Mouse (Mus musculus) embryonic stem cell, embryonic (primary cell): ENCODE results near the gene Spi1.

Source experiments
- CTCF ChIA-PET, 4 experiments: fragments of 300-600 bp in 2 of 4; fragments of 350-600 bp in 2 of 4; sonication (Branson Sonifier 250); formaldehyde crosslinking; loops; one replicate each; lab custom pipeline; 2022; ENCODE audit warnings: inconsistent platforms in 2 of 4; lab: Charles Lee
- POLR2A ChIA-PET, 4 experiments: fragments of 300-600 bp in 2 of 4; fragments of 350-600 bp in 2 of 4; sonication (Branson Sonifier 250); formaldehyde crosslinking; loops; one replicate each; lab custom pipeline; 2022; ENCODE audit warnings: antibody characterized with exemption in 4 of 4, inconsistent platforms in 1 of 4; lab: Charles Lee

Gene Spi1

GRCm38 (mm10) chr2:91142920-91143319 is 60.7 kb downstream of the Spi1 start:
- ChIA-PET POLR2A (interaction anchor here (0.6 to 9.0 kb wide), 12 partner anchors 12 to 274 kb away, joined by 3 to 68 read pairs (median 3); partner anchors contain the start of gene Ddb2 (in 1 of the 4)), CTCF (interaction anchor here in 3 of 4 experiments (0.6 to 1.9 kb wide), 15 partner anchors 12 to 985 kb away, joined by 3 to 12 read pairs (median 4); partner anchors contain the start of genes Ddb2 (in 1 of the 3) and Madd (in 1 of the 3))

GRCm38 (mm10) chr2:91143401-91143800 is 61.2 kb downstream of the Spi1 start:
- POLR2A ChIA-PET = interaction anchor here in 3 of 4 experiments (0.9 to 9.0 kb wide), 11 partner anchors 12 to 273 kb away, joined by 3 to 68 read pairs (median 3); partner anchors contain the start of gene Ddb2 (in 1 of the 3)
- CTCF ChIA-PET = interaction anchor here (0.6 to 1.9 kb wide), 15 partner anchors 12 to 985 kb away, joined by 3 to 12 read pairs (median 4); partner anchors contain the start of genes Ddb2 (in 1 of the 4) and Madd (in 1 of the 4)

GRCm38 (mm10) chr2:91148101-91148500 is 65.9 kb downstream of the Spi1 start:
- POLR2A ChIA-PET = interaction anchor here in 2 of 4 experiments (0.6 to 1.2 kb wide), 5 partner anchors 8 to 307 kb away, joined by 3 to 4 read pairs (median 4); no protein-coding TSS in a partner anchor
- CTCF ChIA-PET = interaction anchor here in 2 of 4 experiments (0.7 to 2.1 kb wide), 3 partner anchors 33 to 320 kb away, joined by 3 to 9 read pairs (median 3); no protein-coding TSS in a partner anchor

GRCm38 (mm10) chr2:91151331-91151730 is 69.1 kb downstream of the Spi1 start:
- CTCF ChIA-PET = interaction anchor here in 1 of 4 experiments (1.2 kb wide), 1 partner anchor 36 kb away, joined by 5 read pairs; no protein-coding TSS in a partner anchor
- POLR2A ChIA-PET = interaction anchor here in 2 of 4 experiments (1.2 to 1.7 kb wide), 3 partner anchors 11 to 38 kb away, joined by 3 to 5 read pairs (median 4); no protein-coding TSS in a partner anchor

GRCm38 (mm10) chr2:91152885-91153377 is 70.7 kb downstream of the Spi1 start:
- CTCF ChIA-PET = interaction anchor here in 2 of 4 experiments (0.6 to 1.2 kb wide), 2 partner anchors 38 to 306 kb away, joined by 3 to 5 read pairs; no protein-coding TSS in a partner anchor
- POLR2A ChIA-PET = interaction anchor here in 2 of 4 experiments (1.0 to 2.0 kb wide), 5 partner anchors 11 to 59 kb away, joined by 3 to 6 read pairs (median 4); no protein-coding TSS in a partner anchor

GRCm38 (mm10) chr2:91154091-91154490 is 71.9 kb downstream of the Spi1 start:
- ChIA-PET CTCF (interaction anchor here in 3 of 4 experiments (0.7 to 1.2 kb wide), 4 partner anchors 29 to 39 kb away, joined by 3 to 6 read pairs (median 4); partner anchors contain the start of gene Madd (in 1 of the 3)), POLR2A (interaction anchor here in 2 of 4 experiments (0.6 to 2.0 kb wide), 5 partner anchors 12 to 115 kb away, joined by 3 to 6 read pairs (median 4); no protein-coding TSS in a partner anchor)

- ChIA-PET CTCF (interaction anchor here in 1 of 4 experiments (0.6 to 1.6 kb wide), 2 partner anchors 42 to 622 kb away, joined by 4 to 22 read pairs; no protein-coding TSS in a partner anchor), POLR2A (interaction anchor here (0.6 to 1.3 kb wide), 7 partner anchors 14 to 775 kb away, joined by 3 to 7 read pairs (median 4); partner anchors contain the start of gene Mdk (in 1 of the 4))
Measured at GRCm38 (mm10) chr2:91157002-91157752, 75.0 kb downstream of the Spi1 start.

- ChIA-PET POLR2A (no interaction called here), CTCF (interaction anchor here in 1 of 4 experiments (2.3 kb wide), 1 partner anchor 45 kb away, joined by 8 read pairs; no protein-coding TSS in a partner anchor)
Measured at GRCm38 (mm10) chr2:91160591-91160990, 78.4 kb downstream of the Spi1 start.

GRCm38 (mm10) chr2:91162952-91163351 is 80.8 kb downstream of the Spi1 start:
- CTCF ChIA-PET = interaction anchor here in 2 of 4 experiments (0.6 to 1.3 kb wide), 2 partner anchors 20 to 48 kb away, joined by 3 to 6 read pairs; no protein-coding TSS in a partner anchor
- POLR2A ChIA-PET = interaction anchor here in 1 of 4 experiments (0.6 to 1.5 kb wide), 2 partner anchors 10 to 74 kb away, joined by 3 read pairs; no protein-coding TSS in a partner anchor

GRCm38 (mm10) chr2:91163532-91163931 is 81.3 kb downstream of the Spi1 start:
- POLR2A ChIA-PET = interaction anchor here in 1 of 4 experiments (0.6 to 1.5 kb wide), 2 partner anchors 9 to 74 kb away, joined by 3 read pairs; no protein-coding TSS in a partner anchor
- CTCF ChIA-PET = interaction anchor here in 1 of 4 experiments (0.5 kb wide), 1 partner anchor 317 kb away, joined by 3 read pairs; no protein-coding TSS in a partner anchor

GRCm38 (mm10) chr2:91164991-91165390 is 82.8 kb downstream of the Spi1 start:
- POLR2A ChIA-PET = interaction anchor here in 2 of 4 experiments (0.5 to 2.2 kb wide), 5 partner anchors 11 to 78 kb away, joined by 3 to 7 read pairs (median 3); no protein-coding TSS in a partner anchor
- CTCF ChIA-PET = interaction anchor here in 3 of 4 experiments (0.5 to 1.2 kb wide), 5 partner anchors 50 to 782 kb away, joined by 3 to 8 read pairs (median 3); partner anchors contain the start of gene Ddb2 (in 1 of the 3)
